ENCODE assay signal across 28 mouse cellular contexts in the genomic region with DNA sequence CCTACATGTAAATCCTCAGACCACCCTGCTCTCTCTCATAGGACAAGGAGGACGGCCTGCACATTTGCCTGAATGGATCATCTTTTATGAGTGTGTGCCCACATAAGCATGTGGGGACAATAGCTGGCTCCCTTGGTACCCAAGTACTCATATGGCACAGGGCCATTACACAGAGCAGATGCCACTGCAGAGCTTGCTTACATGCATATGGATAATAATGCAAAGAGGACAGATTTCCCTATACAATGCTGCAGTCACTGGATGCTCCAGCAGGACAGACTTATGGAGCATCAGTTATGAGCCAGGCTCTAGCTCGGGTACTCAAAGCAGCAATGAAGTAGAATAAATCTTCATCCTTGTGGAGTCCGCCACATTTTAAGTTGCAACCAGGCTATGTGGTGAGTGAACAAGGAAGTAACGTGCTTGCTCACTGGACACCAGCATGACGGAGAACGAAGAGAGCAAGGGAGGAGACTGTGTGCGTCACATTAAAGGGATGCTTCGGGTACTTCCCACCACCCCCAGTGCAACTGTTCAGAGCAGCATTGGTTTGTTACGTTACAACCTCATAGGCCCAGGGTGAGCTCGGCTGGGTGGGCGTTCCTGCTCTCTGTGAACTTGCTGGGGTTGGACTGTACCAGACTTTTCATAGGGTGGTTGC.
DNase-seq lines count a peak whose midpoint lies in the region; ATAC-seq and TF ChIP-seq lines count a peak whose summit lies in the region.
"Had no signal": no experiment of that assay in that cellular context is flagged by ENCODE, and none has a peak within 500 bp of the region (broad histone marks: within the 10 kb centered on the region; RNA-seq: fewer than 3 reads in every experiment).

No protein-coding gene starts in this region.

- H3K9me3 ChIP-seq in forebrain, postnatal 0 days (ENCODE audit: low read length): no peaks in the 10 kb centered on the region
- no peaks in the 10 kb centered on the region for H3K9me3 ChIP-seq in forebrain, embryonic 12.5 days
- H3K9me3 ChIP-seq: embryonic facial prominence, embryonic 13.5 days; heart, embryonic 13.5 days; hindbrain, embryonic 10.5 days; hindbrain, embryonic 15.5 days; limb, embryonic 13.5 days; liver, embryonic 12.5 days; neural tube, embryonic 13.5 days had no signal

- H3K9ac ChIP-seq in forebrain, postnatal 0 days: no peak overlapping the region
- H3K9ac ChIP-seq in forebrain, embryonic 12.5 days: no peak overlapping the region
- H3K9ac ChIP-seq: embryonic facial prominence, embryonic 13.5 days; heart, embryonic 13.5 days; hindbrain, embryonic 15.5 days; limb, embryonic 13.5 days; liver, embryonic 12.5 days; liver, postnatal 0 days; neural tube, embryonic 13.5 days had no signal

- H3K4me1 ChIP-seq in forebrain, postnatal 0 days (ENCODE audit: insufficient read depth): no peaks in the 10 kb centered on the region
- no peaks in the 10 kb centered on the region for H3K4me1 ChIP-seq in forebrain, embryonic 12.5 days
- H3K4me1 ChIP-seq: embryonic facial prominence, embryonic 13.5 days; hindbrain, embryonic 10.5 days; hindbrain, embryonic 15.5 days; limb, embryonic 13.5 days; neural tube, embryonic 13.5 days had no signal

- no peak overlapping the region for H3K27ac ChIP-seq in forebrain, postnatal 0 days (ENCODE audit: low read depth, low read length)
- H3K27ac ChIP-seq in forebrain, embryonic 12.5 days: no peak overlapping the region
- H3K27ac ChIP-seq: embryonic facial prominence, embryonic 13.5 days; heart, embryonic 13.5 days; hindbrain, embryonic 10.5 days; hindbrain, embryonic 15.5 days; left cerebral cortex, adult 2 months; limb, embryonic 13.5 days; liver, embryonic 12.5 days; neural tube, embryonic 13.5 days had no signal

- no peaks in the 10 kb centered on the region for H3K36me3 ChIP-seq in forebrain, postnatal 0 days (ENCODE audit: insufficient read depth)
- no peaks in the 10 kb centered on the region for H3K36me3 ChIP-seq in forebrain, embryonic 12.5 days (replicated peaks)
- H3K36me3 ChIP-seq: embryonic facial prominence, embryonic 13.5 days; heart, embryonic 13.5 days; hindbrain, embryonic 10.5 days; hindbrain, embryonic 15.5 days; limb, embryonic 13.5 days; liver, embryonic 12.5 days; neural tube, embryonic 13.5 days had no signal

- peak; percentile 36 for DNase-seq in forebrain, postnatal 0 days
- DNase-seq in layer of hippocampus, adult 9-11 months: peak; percentile 25
- no peak for DNase-seq in layer of hippocampus, adult 9-10 months (ENCODE audit: low spot score)
- DNase-seq in thymus, postnatal 10 days (ENCODE audit: low spot score in 2 of 2): no peak
- no peak for DNase-seq in left cerebral cortex, adult 11 months (ENCODE audit: low spot score)
- DNase-seq: adrenal gland, postnatal 14 days; cerebellum, postnatal 10 days; gastrocnemius, postnatal 36 days; heart, postnatal 10 days; kidney, adult 2 months; kidney, postnatal 36 days; liver, postnatal 0 days; lung, postnatal 36 days; midbrain, embryonic 14.5 days; thymus, adult 2 months; thymus, postnatal 4 days had no signal

- H3K4me3 ChIP-seq in forebrain, postnatal 0 days (ENCODE audit: low read depth, low read length): no peak overlapping the region
- H3K4me3 ChIP-seq in forebrain, embryonic 12.5 days (replicated peaks): no peak overlapping the region
- H3K4me3 ChIP-seq: embryonic facial prominence, embryonic 13.5 days; heart, embryonic 13.5 days; hindbrain, embryonic 10.5 days; hindbrain, embryonic 15.5 days; left cerebral cortex, adult 2 months; limb, embryonic 13.5 days; liver, embryonic 12.5 days; neural tube, embryonic 13.5 days had no signal

- TF ChIP-seq CTCF in forebrain, postnatal 0 days (IDR thresholded peaks at IDR 0.05; ENCODE audit: low read depth): no peak

- H3K4me2 ChIP-seq in forebrain, postnatal 0 days (ENCODE audit: low read depth): no peak overlapping the region
- no peak overlapping the region for H3K4me2 ChIP-seq in forebrain, embryonic 12.5 days
- H3K4me2 ChIP-seq: embryonic facial prominence, embryonic 13.5 days; heart, embryonic 13.5 days; hindbrain, embryonic 15.5 days; limb, embryonic 13.5 days; liver, embryonic 12.5 days; neural tube, embryonic 13.5 days had no signal

- ATAC-seq in forebrain, postnatal 0 days: peak; percentile 78
- no peak for ATAC-seq in forebrain, embryonic 12.5 days (ENCODE audit: low FRiP score)
- ATAC-seq in granulocyte monocyte progenitor cell, adult 5-6 weeks (replicated peaks; ENCODE audit: poor library complexity, severe bottlenecking): peak; percentile 66
- ATAC-seq: CD4-positive, CD25-positive, alpha-beta regulatory T cell, adult 4 months; inflammation-experienced regulatory T-cells, adult 6 months; liver, embryonic 12.5 days; liver, postnatal 0 days had no signal

- H3K27me3 ChIP-seq in forebrain, postnatal 0 days (ENCODE audit: insufficient read depth, low read length): no peaks in the 10 kb centered on the region
- H3K27me3 ChIP-seq in forebrain, embryonic 12.5 days: no peaks in the 10 kb centered on the region
- H3K27me3 ChIP-seq: embryonic facial prominence, embryonic 13.5 days; heart, embryonic 13.5 days; hindbrain, embryonic 15.5 days; limb, embryonic 13.5 days; neural tube, embryonic 13.5 days had no signal

- 80% methylated on average over 11 of the region's 11 CpGs for WGBS in forebrain, postnatal 0 days
- WGBS in forebrain, embryonic 12.5 days: 93% methylated on average over 11 of the region's 11 CpGs

Comparison
In these comparisons a context has a peak if more than half of its experiments do, and no peak if none do; other contexts are left out.
1. DNase-seq: peak in forebrain, postnatal 0 days (single experiment) and layer of hippocampus, adult 9-11 months (single experiment); none in layer of hippocampus, adult 9-10 months (single experiment), thymus, postnatal 10 days (0 of 2) and left cerebral cortex, adult 11 months (single experiment).